Mouse (Mus musculus) spleen, postnatal 10 days (tissue): ENCODE results near the gene Cypt4.
"Not testable (repeated sequence)": the region's sequence is repeated elsewhere in the genome, so short reads cannot be mapped to it uniquely, and the experiment has no call there.

Experiments
- DNase-seq, 2 experiments: peaks; one replicate each; pipeline ENCODE4 v3.0.0; 2021 to 2022; ENCODE audit warnings: low spot score in 2 of 2

The Cypt4 gene

GRCm38 (mm10) chr9:24624896-24625295, at the start of gene Cypt4:
Gene Cypt4 (plus strand): TSS chr9:24625196.
- no peak for DNase-seq

GRCm38 (mm10) chr9:24637341-24637740, 12.3 kb downstream of the Cypt4 start:
- not testable (repeated sequence) for DNase-seq
